Mouse (Mus musculus) limb, embryonic 13.5 days (tissue): ENCODE data around the gene Cep295. TPM values are rescaled to one million over a fixed set of nuclear protein-coding genes. Genes with fewer than 3 reads are reported as not detected.
"Not testable (repeated sequence)": the region's sequence is repeated elsewhere in the genome, so short reads cannot be mapped to it uniquely, and the experiment has no call there.

Experiments used
- ATAC-seq: fragments of 200-750 bp; cut with Nextera tagmentation; 2 replicates; pipeline ENCODE4 v1.8.0; 2017; ENCODE audit warnings: low read depth, moderate number of reproducible peaks, moderate TSS enrichment; ENCODE audit not compliant: low FRiP score
- H3K27ac ChIP-seq: fragments of 300-500 bp; sonication (generic); 2 replicates; pipeline ENCODE4 v1.5.1; 2015; ENCODE audit warnings: inconsistent platforms, mild to moderate bottlenecking, moderate library complexity
- H3K27me3 ChIP-seq: fragments of 300-500 bp; sonication (generic); 2 replicates; pipeline ENCODE4 v1.6.1; 2015; ENCODE audit warnings: mild to moderate bottlenecking, inconsistent platforms
- H3K36me3 ChIP-seq: fragments of 300-500 bp; sonication (generic); 2 replicates; pipeline ENCODE4 v1.6.1; 2015; ENCODE audit warnings: inconsistent platforms, mild to moderate bottlenecking, moderate library complexity
- H3K4me1 ChIP-seq: fragments of 300-500 bp; sonication (generic); 2 replicates; pipeline ENCODE4 v1.6.1; 2015; ENCODE audit warnings: inconsistent platforms
- H3K4me2 ChIP-seq: fragments of 300-500 bp; sonication (generic); replicated peaks from 2 replicates; pipeline ENCODE4 v1.6.1; 2015; ENCODE audit warnings: inconsistent platforms, mild to moderate bottlenecking, moderate library complexity
- H3K4me3 ChIP-seq: fragments of 300-500 bp; sonication (generic); 2 replicates; pipeline ENCODE4 v1.5.1; 2015; ENCODE audit warnings: moderate library complexity, mild to moderate bottlenecking, inconsistent platforms
- H3K9ac ChIP-seq: fragments of 300-500 bp; sonication (generic); 2 replicates; pipeline ENCODE4 v1.6.1; 2015; ENCODE audit warnings: mild to moderate bottlenecking, inconsistent platforms
- H3K9me3 ChIP-seq: fragments of 300-500 bp; sonication (generic); 2 replicates; pipeline ENCODE4 v1.6.1; 2016; ENCODE audit warnings: inconsistent platforms
- WGBS: fragments of 180-500 bp; shearing (Covaris S2); methylation state at CpG from one replicate; pipeline ENCODE4 v1.1.7; 2015; 5-methylcytosine and 5-hydroxymethylcytosine counted together
- polyA plus RNA-seq: library from polyadenylated mRNA; unstranded; fragments of >200 nt; fragmentation: Nextera tagmentation; extraction: Ambion mirVana; gene quantifications from 2 replicates; pipeline ENCODE4 v1.2.1, GENCODE M21; 2015

Gene Cep295
- polyA plus RNA-seq, 1 experiment from 2014 or later, result 17.6 TPM

- H3K27me3 ChIP-seq, result no peaks in the 10 kb centered on the region
- no peak overlapping the region for H3K4me3 ChIP-seq
- H3K27ac ChIP-seq, result no peak overlapping the region
- H3K4me1 ChIP-seq, result no peaks in the 10 kb centered on the region
- peaks cover 72% of the 10 kb centered on the region for H3K36me3 ChIP-seq
- H3K4me2 ChIP-seq, result no peak overlapping the region
- no peak for ATAC-seq
- no peak overlapping the region for H3K9ac ChIP-seq
- no peaks in the 10 kb centered on the region for H3K9me3 ChIP-seq
- WGBS, result 68% methylated on average over 2 of the region's 2 CpGs
These were observed 39.3 kb downstream of the Cep295 start for GRCm38 (mm10) chr9:15318170-15318742.

GRCm38 (mm10) chr9:15317223-15318169 is 40.1 kb downstream of the Cep295 start:
- Histone ChIP-seq H3K27me3 (no peaks in the 10 kb centered on the region), H3K4me1 (no peaks in the 10 kb centered on the region), H3K9ac (no peak overlapping the region), H3K4me3 (no peak overlapping the region), H3K4me2 (no peak overlapping the region), H3K27ac (no peak overlapping the region), H3K36me3 (peaks cover 70% of the 10 kb centered on the region), H3K9me3 (no peaks in the 10 kb centered on the region)
- 60% methylated on average over 5 of the region's 5 CpGs for WGBS
- ATAC-seq, result no peak

- H3K4me3 ChIP-seq, H3K9ac ChIP-seq, H3K27ac ChIP-seq, ATAC-seq, H3K4me1 ChIP-seq, H3K27me3 ChIP-seq, H3K9me3 ChIP-seq, H3K4me2 ChIP-seq: not testable (repeated sequence)
- 90% methylated on average over 2 of the region's 2 CpGs for WGBS
- H3K36me3 ChIP-seq, result peaks cover 70% of the 10 kb centered on the region
These were observed 41.3 kb downstream of the Cep295 start for GRCm38 (mm10) chr9:15316296-15316695.

GRCm38 (mm10) chr9:15314619-15315018 is 43.0 kb downstream of the Cep295 start:
- H3K4me1 ChIP-seq, result peaks cover under 1% of the 10 kb centered on the region; the same call in 1 of the 2 replicates
- H3K36me3 ChIP-seq, result peaks cover 81% of the 10 kb centered on the region
- no peak overlapping the region for H3K9ac ChIP-seq
- no peak overlapping the region for H3K4me2 ChIP-seq
- H3K27ac ChIP-seq, result no peak overlapping the region
- no peaks in the 10 kb centered on the region for H3K9me3 ChIP-seq
- H3K4me3 ChIP-seq, result no peak overlapping the region
- no peaks in the 10 kb centered on the region for H3K27me3 ChIP-seq
- WGBS, result 96% methylated on average over 1 of the region's 1 CpGs
- ATAC-seq, result no peak

- no peak for ATAC-seq
- Histone ChIP-seq H3K27me3 (no peaks in the 10 kb centered on the region), H3K9me3 (no peaks in the 10 kb centered on the region), H3K4me2 (no peak overlapping the region), H3K36me3 (peaks cover 91% of the 10 kb centered on the region), H3K27ac (no peak overlapping the region), H3K4me3 (no peak overlapping the region), H3K4me1 (peaks cover 9% of the 10 kb centered on the region), H3K9ac (no peak overlapping the region)
- WGBS, result 91% methylated on average over 5 of the region's 5 CpGs
These were observed 44.0 kb downstream of the Cep295 start for GRCm38 (mm10) chr9:15313633-15314032.

- no peaks in the 10 kb centered on the region for H3K9me3 ChIP-seq
- H3K4me3 ChIP-seq, result no peak overlapping the region
- H3K9ac ChIP-seq, result no peak overlapping the region
- peaks cover 86% of the 10 kb centered on the region for H3K36me3 ChIP-seq
- WGBS, result 97% methylated on average over 2 of the region's 2 CpGs
- peaks cover 21% of the 10 kb centered on the region for H3K4me1 ChIP-seq
- H3K4me2 ChIP-seq, result no peak overlapping the region
- H3K27me3 ChIP-seq, result no peaks in the 10 kb centered on the region
- no peak overlapping the region for H3K27ac ChIP-seq
- ATAC-seq, result peak; percentile 28; the same call in 1 of the 2 replicates
These were observed 45.4 kb downstream of the Cep295 start for GRCm38 (mm10) chr9:15312054-15312735.

- H3K9ac ChIP-seq, result no peak overlapping the region
- no peak for ATAC-seq
- H3K9me3 ChIP-seq, result no peaks in the 10 kb centered on the region
- no peak overlapping the region for H3K4me2 ChIP-seq
- H3K4me1 ChIP-seq, result peaks cover 32% of the 10 kb centered on the region
- H3K27me3 ChIP-seq, result no peaks in the 10 kb centered on the region
- peaks cover 70% of the 10 kb centered on the region for H3K36me3 ChIP-seq
- WGBS, result 87% methylated on average over 1 of the region's 1 CpGs
- no peak overlapping the region for H3K27ac ChIP-seq
- no peak overlapping the region for H3K4me3 ChIP-seq
These were observed 47.4 kb downstream of the Cep295 start for GRCm38 (mm10) chr9:15310179-15310578.

- H3K4me3 ChIP-seq, result no peak overlapping the region
- peaks cover 36% of the 10 kb centered on the region for H3K4me1 ChIP-seq
- H3K36me3 ChIP-seq, result peaks cover 62% of the 10 kb centered on the region
- H3K9ac ChIP-seq, result no peak overlapping the region
- no peak for ATAC-seq
- no peaks in the 10 kb centered on the region for H3K9me3 ChIP-seq
- H3K27ac ChIP-seq, result no peak overlapping the region
- H3K4me2 ChIP-seq, result peak overlapping the region; percentile 30
- H3K27me3 ChIP-seq, result no peaks in the 10 kb centered on the region
- WGBS, result 78% methylated on average over 4 of the region's 4 CpGs
These were observed 48.2 kb downstream of the Cep295 start for GRCm38 (mm10) chr9:15309425-15309824.

- H3K36me3 ChIP-seq, result peaks cover 51% of the 10 kb centered on the region
- no peak overlapping the region for H3K4me3 ChIP-seq
These were observed 49.3 kb downstream of the Cep295 start for GRCm38 (mm10) chr9:15308254-15308653.

GRCm38 (mm10) chr9:15307257-15307656 is 50.3 kb downstream of the Cep295 start:
- WGBS, result 9% methylated on average over 6 of the region's 6 CpGs
- Histone ChIP-seq H3K4me2 (peak overlapping the region; percentile 88), H3K9me3 (no peaks in the 10 kb centered on the region), H3K27ac (no peak overlapping the region), H3K4me1 (peaks cover 36% of the 10 kb centered on the region), H3K4me3 (peak overlapping the region; percentile 88), H3K9ac (peak overlapping the region; percentile 98), H3K27me3 (no peaks in the 10 kb centered on the region), H3K36me3 (peaks cover 44% of the 10 kb centered on the region)
- ATAC-seq, result no peak

More at GRCm38 (mm10) chr9:15308254-15308653, 49.3 kb downstream of the Cep295 start:
- no peaks in the 10 kb centered on the region for H3K27me3 ChIP-seq
- no peak overlapping the region; the same call in 1 of the 2 replicates for H3K9ac ChIP-seq
- H3K9me3 ChIP-seq, result no peaks in the 10 kb centered on the region
- no peak overlapping the region for H3K27ac ChIP-seq
- 62% methylated on average over 2 of the region's 2 CpGs for WGBS
- peaks cover 36% of the 10 kb centered on the region for H3K4me1 ChIP-seq
- peak overlapping the region; percentile 29; the same call in 1 of the 2 replicates for H3K4me2 ChIP-seq
- ATAC-seq, result no peak

GRCm38 (mm10) chr9:15306398-15307119 is 51.0 kb downstream of the Cep295 start, which contains the start of gene 4931406C07Rik:
Gene 4931406C07Rik (minus strand): TSS chr9:15306448.
- Histone ChIP-seq H3K4me1 (peaks cover 37% of the 10 kb centered on the region), H3K27me3 (no peaks in the 10 kb centered on the region), H3K4me3 (peak within 1 kb of the TSS; percentile 88), H3K9me3 (no peaks in the 10 kb centered on the region), H3K36me3 (peaks cover 37% of the 10 kb centered on the region), H3K27ac (peak within 1 kb of the TSS; percentile 95), H3K9ac (peak within 1 kb of the TSS; percentile 98), H3K4me2 (peak within 1 kb of the TSS; percentile 88)
- ATAC-seq, result peak; percentile 86
- whole genome bisulfite sequencing, result under 1% methylated on average over 35 of the region's 35 CpGs
